Mouse (Mus musculus) bone marrow, adult 2 months (tissue): ENCODE data around the gene Hdlbp.
"Not testable (repeated sequence)": the region's sequence is repeated elsewhere in the genome, so short reads cannot be mapped to it uniquely, and the experiment has no call there.

Source experiments
- CTCF ChIP-seq: fragments of 200-500 bp; IDR thresholded peaks from 2 replicates; pipeline ENCODE4 v1.5.1; 2011; ENCODE audit warnings: low read length, control low read depth; ENCODE audit not compliant: control insufficient read depth, insufficient read depth
- POLR2A ChIP-seq: fragments of 200-500 bp; IDR thresholded peaks from 2 replicates; pipeline ENCODE4 v1.6.1; 2011; ENCODE audit warnings: low read depth, mild to moderate bottlenecking, control low read depth, low read length, borderline replicate concordance; ENCODE audit not compliant: control insufficient read depth

GRCm38 (mm10) chr1:93450118-93450517 lies 28.5 kb downstream of the Hdlbp start:
- not testable (repeated sequence) for TF ChIP-seq POLR2A, CTCF
